Comparison of ENCODE assay signal across 9 mouse cellular contexts in genomic region chr19:37907451-37908320, GRCm38 (mm10).
DNase-seq lines count a peak whose midpoint lies in the region; ATAC-seq and TF ChIP-seq lines count a peak whose summit lies in the region.
"Had no signal": no experiment of that assay in that cellular context is flagged by ENCODE, and none has a peak within 500 bp of the region (broad histone marks: within the 10 kb centered on the region; RNA-seq: fewer than 3 reads in every experiment).

No protein-coding gene starts in this region.

- no peaks in the 10 kb centered on the region for H3K79me3 ChIP-seq in C2C12 (ENCODE audit: low read depth)

- H3K79me2 ChIP-seq in C2C12 (ENCODE audit: control insufficient read depth, insufficient read depth): no peaks in the 10 kb centered on the region

- no peak for ATAC-seq in heart, embryonic 12.5 days (ENCODE audit: insufficient number of reproducible peaks, low FRiP score)
- no peak for ATAC-seq in embryonic facial prominence, embryonic 12.5 days (ENCODE audit: insufficient number of reproducible peaks, insufficient read depth, low FRiP score, low TSS enrichment)

- DNase-seq in heart, postnatal 25 days (ENCODE audit: low spot score): no peak
- DNase-seq in left cerebral cortex, adult 2 months (ENCODE audit: extremely low spot score in 1 of 2, low spot score in 2 of 2): peak; percentile 15 to 34
- DNase-seq in cerebellum, postnatal 36 days: no peak
- DNase-seq in spleen, postnatal 36 days (ENCODE audit: low spot score in 2 of 2): no peak
- no peak for DNase-seq in adrenal gland, postnatal 36 days

- peak overlapping the region; percentile 38 for H3K4me2 ChIP-seq in heart, embryonic 12.5 days
- peak overlapping the region; percentile 14 for H3K4me2 ChIP-seq in embryonic facial prominence, embryonic 12.5 days (replicated peaks)

- TF ChIP-seq CTCF in C2C12 (IDR thresholded peaks at IDR 0.05; ENCODE audit: control insufficient read depth, insufficient read depth, insufficient read length): no peak
- TF ChIP-seq CTCF in left cerebral cortex, adult 2 months (IDR thresholded peaks at IDR 0.05): no peak

- H3K9me3 ChIP-seq in heart, embryonic 12.5 days (replicated peaks): no peaks in the 10 kb centered on the region
- no peaks in the 10 kb centered on the region for H3K9me3 ChIP-seq in embryonic facial prominence, embryonic 12.5 days

- no peaks in the 10 kb centered on the region for H3K36me3 ChIP-seq in heart, embryonic 12.5 days
- peaks cover 83% of the 10 kb centered on the region for H3K36me3 ChIP-seq in C2C12 (ENCODE audit: control insufficient read depth, insufficient read depth)
- no peaks in the 10 kb centered on the region for H3K36me3 ChIP-seq in embryonic facial prominence, embryonic 12.5 days

- peaks cover 13% of the 10 kb centered on the region for H3K4me1 ChIP-seq in heart, embryonic 12.5 days (replicated peaks)
- peaks cover 22% of the 10 kb centered on the region; the same call in 1 of the 2 replicates for H3K4me1 ChIP-seq in embryonic facial prominence, embryonic 12.5 days

- WGBS in heart, embryonic 12.5 days: 25% methylated on average over 17 of the region's 17 CpGs
- WGBS in embryonic facial prominence, embryonic 12.5 days: 17% methylated on average over 17 of the region's 17 CpGs

- H3K27me3 ChIP-seq in heart, embryonic 12.5 days (replicated peaks): no peaks in the 10 kb centered on the region
- H3K27me3 ChIP-seq in C2C12 (ENCODE audit: control insufficient read depth, insufficient read depth, insufficient read length): no peaks in the 10 kb centered on the region
- H3K27me3 ChIP-seq in embryonic facial prominence, embryonic 12.5 days: no peaks in the 10 kb centered on the region

- no peak overlapping the region for H3ac ChIP-seq in C2C12 (ENCODE audit: control insufficient read depth, insufficient read length, low read depth)

- no peak overlapping the region for H3K27ac ChIP-seq in heart, embryonic 12.5 days (ENCODE audit: poor library complexity, severe bottlenecking)
- no peak overlapping the region for H3K27ac ChIP-seq in embryonic facial prominence, embryonic 12.5 days
- no peak overlapping the region; the same call in 1 of the 2 replicates for H3K27ac ChIP-seq in left cerebral cortex, adult 2 months
- H3K27ac ChIP-seq: liver, embryonic 14.5 days had no signal

- no peak overlapping the region for H3K4me3 ChIP-seq in heart, embryonic 12.5 days
- no peak overlapping the region for H3K4me3 ChIP-seq in C2C12 (ENCODE audit: insufficient read depth, poor library complexity, severe bottlenecking)
- no peak overlapping the region for H3K4me3 ChIP-seq in embryonic facial prominence, embryonic 12.5 days
- H3K4me3 ChIP-seq in left cerebral cortex, adult 2 months: no peak overlapping the region

- no peak overlapping the region for H3K9ac ChIP-seq in heart, embryonic 12.5 days
- no peak overlapping the region for H3K9ac ChIP-seq in embryonic facial prominence, embryonic 12.5 days
- H3K9ac ChIP-seq: liver, embryonic 14.5 days had no signal

- intact Hi-C loops in heart, postnatal 25 days (cut with DNase I): no loop called here
- intact Hi-C loops in left cerebral cortex, adult 2 months (cut with DNase I): no loop called here

TF ChIP-seq in C2C12, 6 proteins besides CTCF, POLR2A, EP300 and RAD21:
- TF ChIP-seq CEBPB (IDR thresholded peaks at IDR 0.05; ENCODE audit: low read depth) (no peak), MAX (IDR thresholded peaks at IDR 0.05) (no peak), FOSL1 (IDR thresholded peaks at IDR 0.05; ENCODE audit: insufficient read depth, low read length, poor library complexity, severe bottlenecking) (peak; percentile 60), MYOD1 (IDR thresholded peaks at IDR 0.05; ENCODE audit: control insufficient read depth, insufficient read length, low read depth) (peak; percentile 41), MYOG (IDR thresholded peaks at IDR 0.05; ENCODE audit: control insufficient read depth, extremely low read depth, insufficient read length) (no peak), USF1 (IDR thresholded peaks at IDR 0.05; ENCODE audit: low read depth) (no peak)

Comparison
In these comparisons a context has a peak if more than half of its experiments do, and no peak if none do; other contexts are left out.
1. DNase-seq: peak in left cerebral cortex, adult 2 months (2 of 2); none in heart, postnatal 25 days (single experiment), cerebellum, postnatal 36 days (0 of 2), spleen, postnatal 36 days (0 of 2) and adrenal gland, postnatal 36 days (0 of 2).